Mouse (Mus musculus): ENCODE results near the gene Amph. TPM values are rescaled to one million over a fixed set of nuclear protein-coding genes. Genes with fewer than 3 reads are reported as not detected.

Amph gene
- polyA plus RNA-seq, 1 experiment from 2014 or later: 103 TPM

DNA sequence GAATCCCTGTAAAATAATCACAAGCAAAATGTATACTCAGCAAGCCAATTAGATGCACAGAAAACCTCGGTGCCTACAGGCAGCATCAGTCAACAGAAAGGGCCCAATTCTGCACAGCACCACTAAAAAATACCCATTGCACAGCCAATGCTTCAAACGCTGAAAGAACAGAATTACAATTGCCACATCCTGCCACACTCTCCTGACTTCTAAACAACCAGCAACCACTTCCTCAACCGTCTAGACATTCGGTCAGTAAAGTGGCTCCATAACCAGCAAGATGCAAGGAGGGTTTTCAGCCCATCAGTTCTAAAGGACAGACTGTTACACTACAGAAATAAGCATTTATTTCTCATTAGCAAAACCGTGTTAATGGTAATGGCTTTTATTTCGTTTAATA is 214.1 kb downstream of the Amph start:
- no peak overlapping the region for H3K9ac ChIP-seq (replicated peaks; ENCODE audit: low read depth, low read length)
- no peak overlapping the region for H3K4me3 ChIP-seq (ENCODE audit: low read depth, low read length)
- no peaks in the 10 kb centered on the region for H3K27me3 ChIP-seq (ENCODE audit: control insufficient read depth, insufficient read depth, low read length)
- no peak for ATAC-seq (ENCODE audit: low read depth)
- H3K4me1 ChIP-seq (ENCODE audit: control insufficient read depth, insufficient read depth, low read length): no peaks in the 10 kb centered on the region
- H3K27ac ChIP-seq (ENCODE audit: low read depth, low read length): no peak overlapping the region
- WGBS: 83% methylated on average over 6 of the region's 6 CpGs
- H3K9me3 ChIP-seq (ENCODE audit: control insufficient read depth, low read length): no peaks in the 10 kb centered on the region
- no peaks in the 10 kb centered on the region for H3K36me3 ChIP-seq (ENCODE audit: control insufficient read depth, insufficient read depth, low read length)
- no peak overlapping the region for H3K4me2 ChIP-seq (ENCODE audit: low read depth, low read length)

DNA sequence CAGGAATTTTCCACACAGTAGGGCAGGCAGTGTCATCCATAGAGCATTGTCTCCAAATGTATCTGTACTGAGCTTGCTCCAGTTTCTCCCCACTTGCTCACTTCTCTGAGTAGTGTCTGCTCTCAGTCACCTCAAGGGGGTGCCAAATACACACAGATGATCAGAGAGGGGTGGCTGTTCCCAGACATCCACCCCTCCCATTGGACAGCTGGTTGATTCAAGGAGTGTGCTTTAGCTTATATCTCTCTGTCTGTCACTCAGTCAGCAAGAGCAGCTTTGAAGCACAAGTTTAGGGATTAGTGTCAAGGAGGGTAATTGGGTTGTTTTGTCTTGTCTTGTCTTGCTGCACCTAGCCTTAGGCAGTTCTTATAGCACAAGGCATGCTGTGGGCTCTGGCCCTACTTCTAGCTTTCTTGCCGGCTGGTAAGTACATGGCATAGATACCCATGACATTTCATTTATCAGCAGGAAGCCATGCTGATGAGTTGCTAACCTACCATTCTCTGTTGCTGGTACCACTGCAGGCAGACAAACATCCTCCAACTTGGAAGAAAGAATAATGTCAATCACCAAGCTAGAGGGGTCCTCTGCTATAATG is 229.8 kb downstream of the Amph start:
- Histone ChIP-seq H3K27ac (ENCODE audit: low read depth, low read length) (no peak overlapping the region), H3K36me3 (ENCODE audit: control insufficient read depth, insufficient read depth, low read length) (no peaks in the 10 kb centered on the region), H3K4me2 (ENCODE audit: low read depth, low read length) (no peak overlapping the region), H3K9me3 (ENCODE audit: control insufficient read depth, low read length) (no peaks in the 10 kb centered on the region), H3K27me3 (ENCODE audit: control insufficient read depth, insufficient read depth, low read length) (no peaks in the 10 kb centered on the region), H3K9ac (replicated peaks; ENCODE audit: low read depth, low read length) (no peak overlapping the region), H3K4me3 (ENCODE audit: low read depth, low read length) (no peak overlapping the region), H3K4me1 (ENCODE audit: control insufficient read depth, insufficient read depth, low read length) (no peaks in the 10 kb centered on the region)
- 83% methylated on average over 1 of the region's 1 CpGs for WGBS
- ATAC-seq (ENCODE audit: low read depth): peak; percentile 90

- Histone ChIP-seq H3K4me3 (ENCODE audit: low read depth, low read length) (no peak overlapping the region), H3K4me1 (ENCODE audit: control insufficient read depth, insufficient read depth, low read length) (no peaks in the 10 kb centered on the region), H3K27ac (ENCODE audit: low read depth, low read length) (no peak overlapping the region), H3K36me3 (ENCODE audit: control insufficient read depth, insufficient read depth, low read length) (no peaks in the 10 kb centered on the region), H3K4me2 (ENCODE audit: low read depth, low read length) (no peak overlapping the region), H3K9me3 (ENCODE audit: control insufficient read depth, low read length) (no peaks in the 10 kb centered on the region), H3K27me3 (ENCODE audit: control insufficient read depth, insufficient read depth, low read length) (no peaks in the 10 kb centered on the region), H3K9ac (replicated peaks; ENCODE audit: low read depth, low read length) (no peak overlapping the region)
- no peak for ATAC-seq (ENCODE audit: low read depth)
- WGBS: 92% methylated on average over 5 of the region's 5 CpGs
These were observed 230.3 kb downstream of the Amph start for GRCm38 (mm10) chr13:19178351-19178750.

DNA sequence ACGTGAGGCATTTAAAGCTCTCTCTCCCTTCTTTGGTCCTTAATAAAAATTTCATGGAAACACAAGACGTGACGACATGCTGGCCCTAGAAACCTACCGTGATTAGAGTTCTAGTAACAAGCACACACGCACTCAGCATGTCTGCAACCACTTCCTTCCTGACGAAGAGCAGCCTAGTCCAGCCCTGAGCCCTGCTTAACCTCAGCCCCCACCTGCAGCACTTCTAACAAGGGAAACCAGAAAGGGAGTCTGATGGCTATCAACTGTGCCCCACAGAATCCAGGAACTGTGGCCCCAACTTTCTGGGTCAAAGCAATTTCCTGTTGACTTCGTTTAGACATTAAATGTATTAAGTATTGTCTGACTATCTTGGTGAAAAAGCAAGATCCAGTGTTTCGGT is 234.3 kb downstream of the Amph start:
- Histone ChIP-seq H3K9me3 (ENCODE audit: control insufficient read depth, low read length) (no peaks in the 10 kb centered on the region), H3K4me1 (ENCODE audit: control insufficient read depth, insufficient read depth, low read length) (no peaks in the 10 kb centered on the region), H3K27ac (ENCODE audit: low read depth, low read length) (no peak overlapping the region), H3K36me3 (ENCODE audit: control insufficient read depth, insufficient read depth, low read length) (no peaks in the 10 kb centered on the region), H3K4me3 (ENCODE audit: low read depth, low read length) (no peak overlapping the region), H3K9ac (replicated peaks; ENCODE audit: low read depth, low read length) (no peak overlapping the region), H3K27me3 (ENCODE audit: control insufficient read depth, insufficient read depth, low read length) (no peaks in the 10 kb centered on the region), H3K4me2 (ENCODE audit: low read depth, low read length) (no peak overlapping the region)
- WGBS: 85% methylated on average over 8 of the region's 8 CpGs
- ATAC-seq (ENCODE audit: low read depth): no peak

DNA sequence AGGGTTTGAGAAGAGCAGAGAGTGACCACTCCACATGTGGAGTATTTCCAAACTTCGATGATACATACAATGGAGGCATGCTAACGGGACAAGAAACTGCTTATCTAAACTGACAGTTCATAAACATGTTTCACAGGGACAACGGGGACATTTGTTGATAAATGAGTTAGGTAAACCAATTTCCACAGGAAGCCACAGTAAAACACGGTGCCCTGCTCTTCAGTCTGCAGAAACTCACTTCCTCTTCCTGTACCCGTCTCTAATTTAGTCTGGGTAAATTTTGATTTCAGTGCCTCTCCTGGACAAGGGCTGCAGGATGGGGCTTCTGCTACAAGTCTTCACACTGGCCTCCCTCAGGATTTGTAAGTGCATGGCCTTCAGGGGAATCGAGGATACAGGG is 242.0 kb downstream of the Amph start:
- H3K4me1 ChIP-seq (ENCODE audit: control insufficient read depth, insufficient read depth, low read length): no peaks in the 10 kb centered on the region
- no peaks in the 10 kb centered on the region for H3K36me3 ChIP-seq (ENCODE audit: control insufficient read depth, insufficient read depth, low read length)
- ATAC-seq (ENCODE audit: low read depth): no peak
- no peak overlapping the region for H3K4me2 ChIP-seq (ENCODE audit: low read depth, low read length)
- no peak overlapping the region for H3K27ac ChIP-seq (ENCODE audit: low read depth, low read length)
- no peaks in the 10 kb centered on the region for H3K27me3 ChIP-seq (ENCODE audit: control insufficient read depth, insufficient read depth, low read length)
- H3K4me3 ChIP-seq (ENCODE audit: low read depth, low read length): no peak overlapping the region
- 79% methylated on average over 6 of the region's 6 CpGs for WGBS
- H3K9ac ChIP-seq (replicated peaks; ENCODE audit: low read depth, low read length): no peak overlapping the region
- H3K9me3 ChIP-seq (ENCODE audit: control insufficient read depth, low read length): no peaks in the 10 kb centered on the region

DNA sequence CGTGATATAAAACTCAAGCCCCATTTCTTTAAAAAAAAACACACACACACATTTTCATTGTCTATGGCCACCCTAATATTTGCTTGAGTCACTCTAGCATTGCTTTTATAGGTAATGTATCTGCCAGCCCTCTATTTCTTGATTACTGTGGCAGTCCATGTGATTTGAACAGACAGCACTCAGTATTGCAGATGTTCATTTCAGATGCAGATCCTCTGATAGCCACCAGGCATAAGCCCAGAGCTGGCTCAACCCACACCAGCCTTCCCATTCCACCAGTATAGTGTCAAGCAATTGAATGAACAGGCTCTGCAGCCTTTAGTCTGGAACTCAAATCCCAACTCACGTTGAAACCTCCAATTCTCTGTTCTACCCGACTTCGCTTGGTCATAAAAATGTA is 246.8 kb downstream of the Amph start:
- no peaks in the 10 kb centered on the region for H3K9me3 ChIP-seq (ENCODE audit: control insufficient read depth, low read length)
- H3K4me1 ChIP-seq (ENCODE audit: control insufficient read depth, insufficient read depth, low read length): no peaks in the 10 kb centered on the region
- H3K27me3 ChIP-seq (ENCODE audit: control insufficient read depth, insufficient read depth, low read length): no peaks in the 10 kb centered on the region
- ATAC-seq (ENCODE audit: low read depth): no peak
- no peak overlapping the region for H3K4me3 ChIP-seq (ENCODE audit: low read depth, low read length)
- H3K9ac ChIP-seq (replicated peaks; ENCODE audit: low read depth, low read length): no peak overlapping the region
- WGBS: 90% methylated on average over 4 of the region's 4 CpGs
- H3K27ac ChIP-seq (ENCODE audit: low read depth, low read length): no peak overlapping the region
- H3K4me2 ChIP-seq (ENCODE audit: low read depth, low read length): no peak overlapping the region
- no peaks in the 10 kb centered on the region for H3K36me3 ChIP-seq (ENCODE audit: control insufficient read depth, insufficient read depth, low read length)

GRCm38 (mm10) chr13:19195456-19195855 is 247.5 kb downstream of the Amph start:
- Histone ChIP-seq H3K27me3 (ENCODE audit: control insufficient read depth, insufficient read depth, low read length) (no peaks in the 10 kb centered on the region), H3K4me2 (ENCODE audit: low read depth, low read length) (no peak overlapping the region), H3K4me1 (ENCODE audit: control insufficient read depth, insufficient read depth, low read length) (no peaks in the 10 kb centered on the region), H3K9me3 (ENCODE audit: control insufficient read depth, low read length) (no peaks in the 10 kb centered on the region), H3K36me3 (ENCODE audit: control insufficient read depth, insufficient read depth, low read length) (no peaks in the 10 kb centered on the region), H3K27ac (ENCODE audit: low read depth, low read length) (no peak overlapping the region), H3K4me3 (ENCODE audit: low read depth, low read length) (no peak overlapping the region), H3K9ac (replicated peaks; ENCODE audit: low read depth, low read length) (no peak overlapping the region)
- no peak for ATAC-seq (ENCODE audit: low read depth)
- 56% methylated on average over 1 of the region's 1 CpGs for WGBS

Other genes with a start within 250 kb of the Amph start
- gene Vps41, start 230.9 kb upstream of the Amph start, polyA plus RNA-seq (2014; fragmentation: Nextera tagmentation; extraction: Ambion mirVana): 131 and 146 TPM in 2 replicates